Mouse (Mus musculus) hindbrain, embryonic 12.5 days (tissue): Measurements from ENCODE around the gene Sipa1l2. TPM values are rescaled to one million over a fixed set of nuclear protein-coding genes. Genes with fewer than 3 reads are reported as not detected.

ENCODE experiments used
- ATAC-seq: fragments of 200-750 bp; cut with Nextera tagmentation; 2 replicates; pipeline ENCODE4 v1.8.0; 2017; ENCODE audit warnings: moderate TSS enrichment; ENCODE audit not compliant: low FRiP score
- H3K27ac ChIP-seq: fragments of 300-500 bp; sonication (generic); 2 replicates; pipeline ENCODE4 v1.5.1; 2016; ENCODE audit warnings: mild to moderate bottlenecking
- H3K27me3 ChIP-seq: fragments of 300-500 bp; sonication (generic); 2 replicates; pipeline ENCODE4 v1.6.1; 2016; ENCODE audit warnings: mild to moderate bottlenecking
- H3K36me3 ChIP-seq: fragments of 300-500 bp; sonication (generic); 2 replicates; pipeline ENCODE4 v1.6.1; 2016; ENCODE audit warnings: mild to moderate bottlenecking
- H3K4me1 ChIP-seq: fragments of 300-500 bp; sonication (generic); 2 replicates; pipeline ENCODE4 v1.6.1; 2016
- H3K4me2 ChIP-seq: fragments of 300-500 bp; sonication (generic); replicated peaks from 2 replicates; pipeline ENCODE4 v1.6.1; 2016; ENCODE audit warnings: mild to moderate bottlenecking
- H3K4me3 ChIP-seq: fragments of 300-500 bp; sonication (generic); 2 replicates; pipeline ENCODE4 v1.5.1; 2016; ENCODE audit warnings: mild to moderate bottlenecking
- H3K9ac ChIP-seq: fragments of 300-500 bp; sonication (generic); 2 replicates; pipeline ENCODE4 v1.6.1; 2016; ENCODE audit warnings: mild to moderate bottlenecking, moderate library complexity
- H3K9me3 ChIP-seq: fragments of 300-500 bp; sonication (generic); replicated peaks from 2 replicates; pipeline ENCODE4 v1.6.1; 2016; ENCODE audit warnings: mild to moderate bottlenecking
- WGBS: fragments of 180-500 bp; shearing (Covaris S2); methylation state at CpG from one replicate; pipeline ENCODE4 v1.1.7; 2016; 5-methylcytosine and 5-hydroxymethylcytosine counted together
- polyA plus RNA-seq: library from polyadenylated mRNA; unstranded; fragments of >200 nt; fragmentation: Nextera tagmentation; extraction: Ambion mirVana; gene quantifications from 2 replicates; pipeline ENCODE4 v1.2.1, GENCODE M21; 2016

Gene Sipa1l2
- polyA plus RNA-seq, 1 experiment from 2014 or later = 36.4 TPM

GRCm38 (mm10) chr8:125517397-125517796 is 52.2 kb downstream of the Sipa1l2 start:
- ATAC-seq = no peak
- Histone ChIP-seq H3K9me3 (no peaks in the 10 kb centered on the region), H3K4me2 (no peak overlapping the region), H3K4me1 (peaks cover 43% of the 10 kb centered on the region), H3K9ac (no peak overlapping the region), H3K27ac (no peak overlapping the region), H3K27me3 (no peaks in the 10 kb centered on the region), H3K4me3 (no peak overlapping the region), H3K36me3 (no peaks in the 10 kb centered on the region)
- 73% methylated on average over 8 of the region's 8 CpGs for WGBS

GRCm38 (mm10) chr8:125516115-125516905 is 53.3 kb downstream of the Sipa1l2 start:
- H3K9me3 ChIP-seq = no peaks in the 10 kb centered on the region
- WGBS = 56% methylated on average over 6 of the region's 6 CpGs
- no peak for ATAC-seq
- H3K36me3 ChIP-seq = no peaks in the 10 kb centered on the region
- no peak overlapping the region for H3K27ac ChIP-seq
- no peak overlapping the region for H3K4me3 ChIP-seq
- no peak overlapping the region for H3K4me2 ChIP-seq
- H3K9ac ChIP-seq = no peak overlapping the region
- peaks cover 35% of the 10 kb centered on the region for H3K4me1 ChIP-seq
- H3K27me3 ChIP-seq = no peaks in the 10 kb centered on the region

- H3K36me3 ChIP-seq = no peaks in the 10 kb centered on the region
- no peak overlapping the region for H3K4me3 ChIP-seq
- no peaks in the 10 kb centered on the region for H3K9me3 ChIP-seq
- no peak overlapping the region for H3K9ac ChIP-seq
- H3K27ac ChIP-seq = no peak overlapping the region
- ATAC-seq = no peak
- WGBS = 71% methylated on average over 8 of the region's 8 CpGs
- H3K27me3 ChIP-seq = no peaks in the 10 kb centered on the region
- no peak overlapping the region for H3K4me2 ChIP-seq
- H3K4me1 ChIP-seq = peaks cover 41% of the 10 kb centered on the region
These were observed 53.9 kb downstream of the Sipa1l2 start for GRCm38 (mm10) chr8:125515665-125516064.

- no peak for ATAC-seq
- H3K9ac ChIP-seq = no peak overlapping the region
These were observed 55.7 kb downstream of the Sipa1l2 start for GRCm38 (mm10) chr8:125513935-125514334.

DNA sequence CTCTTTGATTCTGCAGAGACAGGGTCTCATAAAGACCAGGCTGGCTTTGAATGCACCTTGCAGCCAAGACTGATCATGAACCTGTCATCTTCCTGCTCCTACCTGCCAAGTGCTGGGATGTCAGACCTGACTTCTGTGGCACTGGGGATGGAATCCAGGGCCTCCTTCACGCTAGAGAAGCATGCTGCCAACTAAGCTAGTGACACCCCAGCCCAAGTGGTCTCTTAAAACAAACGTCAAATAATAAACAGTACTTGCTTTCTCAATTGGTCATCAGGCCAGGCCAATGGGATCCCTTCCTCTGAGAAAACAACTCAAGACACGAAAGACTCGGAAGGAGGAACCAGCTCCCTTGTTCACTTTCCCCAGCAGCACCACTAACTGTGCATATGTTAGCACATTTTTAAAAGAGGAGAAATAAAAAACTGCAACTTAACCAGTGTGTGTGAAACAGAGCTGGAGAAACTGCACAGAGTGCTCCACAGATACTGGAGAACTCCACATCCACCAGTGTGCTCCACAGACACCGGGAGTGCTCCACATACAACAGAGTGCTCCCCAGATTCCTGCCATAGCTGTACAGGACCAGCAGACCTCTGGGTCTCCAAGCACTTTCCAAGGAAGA is 56.3 kb downstream of the Sipa1l2 start:
- H3K27me3 ChIP-seq = no peaks in the 10 kb centered on the region
- no peak overlapping the region for H3K4me3 ChIP-seq
- ATAC-seq = no peak
- peaks cover 58% of the 10 kb centered on the region for H3K4me1 ChIP-seq
- H3K27ac ChIP-seq = peak overlapping the region; percentile 60
- no peak overlapping the region for H3K9ac ChIP-seq
- 71% methylated on average over 5 of the region's 5 CpGs for WGBS
- H3K36me3 ChIP-seq = no peaks in the 10 kb centered on the region
- H3K4me2 ChIP-seq = no peak overlapping the region
- H3K9me3 ChIP-seq = no peaks in the 10 kb centered on the region

More at GRCm38 (mm10) chr8:125513935-125514334, 55.7 kb downstream of the Sipa1l2 start:
- Histone ChIP-seq H3K9me3 (no peaks in the 10 kb centered on the region), H3K4me1 (peaks cover 54% of the 10 kb centered on the region), H3K4me2 (no peak overlapping the region), H3K27ac (peak overlapping the region; percentile 60; the same call in 1 of the 2 replicates), H3K4me3 (no peak overlapping the region), H3K36me3 (no peaks in the 10 kb centered on the region), H3K27me3 (no peaks in the 10 kb centered on the region)
- 21% methylated on average over 5 of the region's 5 CpGs for WGBS

GRCm38 (mm10) chr8:125512561-125512960 is 57.0 kb downstream of the Sipa1l2 start:
- Histone ChIP-seq H3K9me3 (no peaks in the 10 kb centered on the region), H3K4me1 (peaks cover 60% of the 10 kb centered on the region), H3K27ac (no peak overlapping the region), H3K4me2 (no peak overlapping the region), H3K27me3 (no peaks in the 10 kb centered on the region), H3K9ac (no peak overlapping the region), H3K36me3 (no peaks in the 10 kb centered on the region), H3K4me3 (no peak overlapping the region)
- no peak for ATAC-seq
- 93% methylated on average over 1 of the region's 1 CpGs for WGBS

DNA sequence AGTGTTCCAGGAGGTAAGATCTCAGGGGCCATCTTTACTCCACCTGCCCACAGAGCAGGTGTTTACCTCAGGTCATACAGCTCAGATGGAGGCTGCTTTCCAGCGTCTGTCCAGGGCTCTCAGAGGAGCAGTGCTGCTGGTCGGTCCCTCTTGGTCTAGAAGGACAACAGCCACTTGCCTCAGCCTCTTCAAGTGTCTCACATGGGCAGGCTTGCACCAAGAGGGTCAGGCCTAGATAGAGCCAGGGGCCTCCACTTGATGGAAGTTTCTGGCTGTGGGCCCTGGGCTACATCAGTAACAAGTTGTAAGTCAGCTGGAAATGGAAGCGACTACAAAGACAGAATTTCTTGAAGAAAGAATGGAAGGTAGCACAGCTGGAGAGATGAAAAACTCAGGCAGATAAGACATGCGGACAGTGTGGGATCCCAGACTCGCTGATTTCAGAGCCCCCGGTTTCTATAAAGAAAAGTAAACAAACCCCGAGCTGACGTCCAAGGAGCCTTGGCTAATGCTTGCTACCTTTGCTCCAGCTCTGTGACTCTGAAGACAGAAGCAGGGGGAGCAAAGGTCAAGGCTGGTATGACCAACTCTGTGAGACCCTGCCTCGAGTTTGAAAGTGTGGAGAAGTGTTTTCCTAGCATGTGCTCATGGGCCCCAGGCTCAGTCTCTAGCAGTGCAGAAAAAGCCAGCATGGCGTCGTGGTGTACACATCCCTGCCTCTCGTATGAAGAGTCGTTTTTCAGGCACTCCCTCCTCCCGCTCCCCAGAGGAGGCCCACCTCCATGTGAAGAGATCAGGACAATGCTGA is 58.5 kb downstream of the Sipa1l2 start:
- no peak overlapping the region for H3K9ac ChIP-seq
- H3K4me2 ChIP-seq = no peak overlapping the region
- H3K27ac ChIP-seq = no peak overlapping the region
- WGBS = 64% methylated on average over 14 of the region's 14 CpGs
- H3K36me3 ChIP-seq = no peaks in the 10 kb centered on the region
- H3K9me3 ChIP-seq = no peaks in the 10 kb centered on the region
- no peak for ATAC-seq
- H3K27me3 ChIP-seq = no peaks in the 10 kb centered on the region
- no peak overlapping the region for H3K4me3 ChIP-seq
- peaks cover 63% of the 10 kb centered on the region for H3K4me1 ChIP-seq

GRCm38 (mm10) chr8:125509776-125510175 is 59.8 kb downstream of the Sipa1l2 start:
- peak overlapping the region; percentile 44; the same call in 1 of the 2 replicates for H3K27ac ChIP-seq
- no peak overlapping the region for H3K4me3 ChIP-seq
- H3K36me3 ChIP-seq = no peaks in the 10 kb centered on the region
- WGBS = 24% methylated on average over 4 of the region's 4 CpGs
- H3K9ac ChIP-seq = no peak overlapping the region
- peak; percentile 61 for ATAC-seq
- peaks cover 73% of the 10 kb centered on the region for H3K4me1 ChIP-seq
- H3K27me3 ChIP-seq = no peaks in the 10 kb centered on the region
- no peaks in the 10 kb centered on the region for H3K9me3 ChIP-seq
- no peak overlapping the region for H3K4me2 ChIP-seq

DNA sequence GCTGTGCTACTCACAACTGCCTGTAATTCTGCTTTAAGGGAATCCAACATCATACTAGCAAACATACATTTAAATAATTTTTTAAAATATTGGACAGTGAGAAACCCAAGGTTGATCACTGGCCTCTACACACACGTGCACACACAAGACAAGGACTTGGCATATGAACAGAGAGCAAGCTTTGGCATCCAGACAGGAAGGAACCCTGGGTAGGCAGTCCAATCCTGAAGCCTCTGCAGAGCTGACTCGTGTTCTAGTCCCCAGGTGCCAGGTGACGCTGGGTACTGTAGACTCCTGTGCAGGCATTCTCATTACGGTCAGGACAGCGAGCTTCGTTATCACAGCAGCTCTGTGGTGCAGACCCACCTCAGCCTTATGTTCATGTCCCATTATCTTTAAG is 60.4 kb downstream of the Sipa1l2 start:
- peaks cover 73% of the 10 kb centered on the region for H3K4me1 ChIP-seq
- H3K9me3 ChIP-seq = no peaks in the 10 kb centered on the region
- peak; percentile 35; the same call in 1 of the 2 replicates for ATAC-seq
- no peaks in the 10 kb centered on the region for H3K27me3 ChIP-seq
- no peaks in the 10 kb centered on the region for H3K36me3 ChIP-seq
- H3K9ac ChIP-seq = no peak overlapping the region
- WGBS = 67% methylated on average over 6 of the region's 6 CpGs
- no peak overlapping the region for H3K27ac ChIP-seq
- no peak overlapping the region for H3K4me3 ChIP-seq
- no peak overlapping the region for H3K4me2 ChIP-seq

DNA sequence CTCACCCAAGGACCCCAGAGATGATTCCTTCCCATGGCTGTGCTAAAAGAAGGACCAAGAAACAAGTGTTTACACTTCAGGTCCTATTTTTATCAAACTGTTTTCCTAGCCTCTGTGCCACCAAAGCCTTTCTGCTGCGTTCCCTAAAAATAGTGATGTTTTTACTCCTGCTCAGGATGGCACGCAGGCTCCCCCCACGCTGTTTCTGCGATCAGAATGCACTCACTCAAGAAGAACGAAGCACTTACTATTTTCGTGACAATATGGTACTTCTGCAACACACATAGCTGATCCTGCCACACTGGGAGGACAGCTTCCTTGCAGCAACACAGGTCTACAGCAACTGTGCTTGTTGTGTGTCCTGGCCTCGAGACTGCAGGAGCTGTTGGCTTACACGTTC is 62.3 kb downstream of the Sipa1l2 start:
- no peak for ATAC-seq
- H3K27me3 ChIP-seq = no peaks in the 10 kb centered on the region
- no peaks in the 10 kb centered on the region for H3K9me3 ChIP-seq
- 80% methylated on average over 8 of the region's 8 CpGs for WGBS
- H3K36me3 ChIP-seq = no peaks in the 10 kb centered on the region
- no peak overlapping the region for H3K27ac ChIP-seq
- H3K4me3 ChIP-seq = no peak overlapping the region
- peaks cover 65% of the 10 kb centered on the region for H3K4me1 ChIP-seq
- no peak overlapping the region for H3K4me2 ChIP-seq
- no peak overlapping the region for H3K9ac ChIP-seq

DNA sequence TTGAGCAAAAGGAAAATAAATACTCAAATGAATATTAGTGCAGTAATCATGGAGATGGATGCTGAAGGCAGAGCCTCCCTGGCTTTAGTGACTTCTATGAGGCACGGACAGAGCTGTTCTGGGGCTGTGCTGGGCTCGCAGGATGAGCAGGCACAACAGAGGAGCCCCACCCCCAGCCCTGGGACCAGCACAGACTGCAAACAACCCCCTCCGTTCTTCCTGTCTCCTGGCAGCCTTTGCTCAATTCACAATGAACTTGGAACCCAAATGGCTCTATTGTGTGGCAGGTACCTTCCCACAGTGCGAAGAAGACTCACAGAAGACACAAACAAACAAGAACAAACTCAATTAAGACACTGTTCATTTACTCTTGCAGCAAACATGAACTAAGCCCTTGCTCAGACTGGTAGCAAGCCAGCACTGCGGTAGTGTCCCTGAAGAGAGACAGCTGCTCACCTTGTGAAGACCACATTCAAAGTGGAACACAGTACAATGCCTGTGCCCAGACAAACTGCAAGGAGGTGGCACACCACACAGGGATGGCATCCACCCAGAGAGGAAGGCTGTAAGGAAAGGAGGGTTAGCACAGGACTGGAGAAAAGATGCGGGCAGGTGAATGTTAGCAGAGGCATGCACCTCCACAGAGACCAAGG is 64.9 kb downstream of the Sipa1l2 start:
- 0 out of 2 replicates have a peak, but pooled peaks have one; percentile 33 for ATAC-seq
- no peaks in the 10 kb centered on the region for H3K36me3 ChIP-seq
- peaks cover 61% of the 10 kb centered on the region for H3K4me1 ChIP-seq
- no peak overlapping the region for H3K4me3 ChIP-seq
- no peaks in the 10 kb centered on the region for H3K9me3 ChIP-seq
- no peaks in the 10 kb centered on the region for H3K27me3 ChIP-seq
- peak overlapping the region; percentile 4; the same call in 1 of the 2 replicates for H3K9ac ChIP-seq
- H3K27ac ChIP-seq = peak overlapping the region; percentile 40; the same call in 1 of the 2 replicates
- 31% methylated on average over 6 of the region's 6 CpGs for WGBS
- no peak overlapping the region for H3K4me2 ChIP-seq

DNA sequence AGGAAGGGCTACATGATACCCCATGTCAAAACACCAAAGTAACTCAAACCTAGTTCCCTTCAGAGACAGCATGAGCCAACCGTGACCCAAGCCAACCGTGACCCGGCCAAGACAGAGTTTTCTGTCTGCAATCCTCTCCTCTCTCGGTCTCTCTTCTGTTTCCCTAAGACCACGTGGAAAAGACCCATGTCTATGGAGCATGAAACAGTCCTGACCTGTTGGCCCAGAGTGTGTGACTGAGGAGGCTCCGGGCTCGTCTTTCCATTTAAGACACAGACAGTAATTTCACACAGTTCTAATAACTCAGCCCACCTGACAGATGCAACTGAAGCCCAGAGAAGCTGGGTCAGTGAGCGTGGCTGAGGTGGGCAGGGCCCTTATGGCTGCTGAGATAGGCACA is 65.8 kb downstream of the Sipa1l2 start:
- Histone ChIP-seq H3K27ac (no peak overlapping the region), H3K27me3 (no peaks in the 10 kb centered on the region), H3K9me3 (no peaks in the 10 kb centered on the region), H3K36me3 (no peaks in the 10 kb centered on the region), H3K9ac (no peak overlapping the region), H3K4me3 (no peak overlapping the region), H3K4me1 (peaks cover 59% of the 10 kb centered on the region), H3K4me2 (no peak overlapping the region)
- no peak for ATAC-seq
- WGBS = 85% methylated on average over 8 of the region's 8 CpGs
